Mouse (Mus musculus) hindbrain, embryonic 11.5 days (tissue): Measurements from ENCODE around the gene Nemf. TPM values are rescaled to one million over a fixed set of nuclear protein-coding genes. Genes with fewer than 3 reads are reported as not detected.
"Not testable (repeated sequence)": the region's sequence is repeated elsewhere in the genome, so short reads cannot be mapped to it uniquely, and the experiment has no call there.

Source experiments
- ATAC-seq: fragments of 200-750 bp; cut with Nextera tagmentation; 2 replicates; pipeline ENCODE4 v1.8.0; 2017; ENCODE audit warnings: mild to moderate bottlenecking, moderate TSS enrichment, moderate library complexity; ENCODE audit not compliant: low FRiP score
- DNase-seq: peaks from one replicate; pipeline ENCODE4 v3.0.0-alpha.2; 2015; ENCODE audit warnings: low spot score
- H3K27ac ChIP-seq: fragments of 300-500 bp; sonication (generic); 2 replicates; pipeline ENCODE4 v1.5.1; 2014; ENCODE audit warnings: mild to moderate bottlenecking, low read depth, low read length
- H3K27me3 ChIP-seq: fragments of 300-500 bp; sonication (generic); 2 replicates; pipeline ENCODE4 v1.6.1; 2014; ENCODE audit warnings: mild to moderate bottlenecking, low read length, moderate library complexity, mixed read lengths; ENCODE audit not compliant: control insufficient read depth, insufficient read depth
- H3K36me3 ChIP-seq: fragments of 300-500 bp; sonication (generic); 2 replicates; pipeline ENCODE4 v1.6.1; 2014; ENCODE audit warnings: mild to moderate bottlenecking, low read length, moderate library complexity, mixed read lengths; ENCODE audit not compliant: control insufficient read depth, insufficient read depth
- H3K4me1 ChIP-seq: fragments of 300-500 bp; sonication (generic); replicated peaks from 2 replicates; pipeline ENCODE4 v1.6.1; 2014; ENCODE audit warnings: low read length, mixed read lengths; ENCODE audit not compliant: control insufficient read depth, insufficient read depth
- H3K4me2 ChIP-seq: fragments of 300-500 bp; sonication (generic); replicated peaks from 2 replicates; pipeline ENCODE4 v1.6.1; 2014; ENCODE audit warnings: mild to moderate bottlenecking, low read depth, low read length
- H3K4me3 ChIP-seq: fragments of 300-500 bp; sonication (generic); 2 replicates; pipeline ENCODE4 v1.5.1; 2014; ENCODE audit warnings: low read depth, low read length
- H3K9ac ChIP-seq: fragments of 300-500 bp; sonication (generic); 2 replicates; pipeline ENCODE4 v1.6.1; 2014; ENCODE audit warnings: low read depth, low read length
- H3K9me3 ChIP-seq: fragments of 300-500 bp; sonication (generic); 2 replicates; pipeline ENCODE4 v1.6.1; 2016; ENCODE audit warnings: low read length; ENCODE audit not compliant: control insufficient read depth
- WGBS: fragments of 180-500 bp; shearing (Covaris S2); extraction: QIAGEN DNeasy Blood & Tissue Kit; methylation state at CpG from one replicate; pipeline ENCODE4 v1.1.7; 2014; 5-methylcytosine and 5-hydroxymethylcytosine counted together
- polyA plus RNA-seq: library from polyadenylated mRNA; unstranded; fragments of >200 nt; fragmentation: Nextera tagmentation; extraction: Ambion mirVana; gene quantifications from 2 replicates; pipeline ENCODE4 v1.2.1, GENCODE M21; 2014

Nemf gene
- polyA plus RNA-seq, 1 experiment from 2014 or later, result 108 TPM

GRCm38 (mm10) chr12:69389273-69389938, 32.4 kb upstream of the Nemf start:
- 78% methylated on average over 7 of the region's 7 CpGs for WGBS
- Histone ChIP-seq H3K27ac (no peak overlapping the region), H3K9me3 (no peaks in the 10 kb centered on the region), H3K4me3 (no peak overlapping the region), H3K4me1 (no peaks in the 10 kb centered on the region), H3K36me3 (no peaks in the 10 kb centered on the region), H3K4me2 (no peak overlapping the region), H3K9ac (no peak overlapping the region), H3K27me3 (no peaks in the 10 kb centered on the region)
- DNase-seq (no peak), ATAC-seq (no peak)

GRCm38 (mm10) chr12:69388321-69388869, 31.4 kb upstream of the Nemf start:
- Histone ChIP-seq H3K9ac (no peak overlapping the region), H3K27me3 (no peaks in the 10 kb centered on the region), H3K4me2 (no peak overlapping the region), H3K4me1 (no peaks in the 10 kb centered on the region), H3K27ac (no peak overlapping the region), H3K4me3 (no peak overlapping the region), H3K9me3 (no peaks in the 10 kb centered on the region), H3K36me3 (no peaks in the 10 kb centered on the region)
- no peak for DNase-seq
- 95% methylated on average over 10 of the region's 10 CpGs for WGBS
- ATAC-seq, result no peak

DNA sequence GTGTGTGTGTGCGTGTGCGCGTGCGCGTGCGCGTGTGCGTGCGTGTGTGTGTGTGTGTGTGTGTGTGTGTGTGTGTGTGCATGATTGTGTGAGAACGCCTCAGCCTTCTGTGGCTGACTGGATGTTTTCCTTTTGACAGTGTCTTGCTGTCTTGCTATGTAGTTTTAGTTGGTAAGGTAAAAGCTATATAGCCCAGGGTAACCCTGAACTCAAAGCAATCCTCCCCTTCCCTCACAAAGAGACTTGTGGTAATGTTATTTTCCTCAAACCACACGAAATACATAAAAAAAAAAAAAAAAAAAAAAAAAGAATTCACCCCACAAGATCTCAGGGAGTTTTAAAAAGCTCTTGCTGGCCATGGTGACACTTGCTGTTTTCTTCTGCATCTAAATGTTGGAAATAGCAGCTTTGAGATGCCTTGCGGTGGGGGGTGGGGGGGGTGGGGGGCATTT, 29.3 kb upstream of the Nemf start:
- not testable (repeated sequence) for DNase-seq, H3K9me3 ChIP-seq, H3K4me1 ChIP-seq, H3K36me3 ChIP-seq, H3K9ac ChIP-seq, H3K4me2 ChIP-seq, H3K4me3 ChIP-seq, H3K27me3 ChIP-seq, ATAC-seq, H3K27ac ChIP-seq
- WGBS, result 66% methylated on average over 3 of the region's 12 CpGs

- WGBS, result 87% methylated on average over 6 of the region's 6 CpGs
These were observed 28.7 kb upstream of the Nemf start for GRCm38 (mm10) chr12:69385542-69386280.

DNA sequence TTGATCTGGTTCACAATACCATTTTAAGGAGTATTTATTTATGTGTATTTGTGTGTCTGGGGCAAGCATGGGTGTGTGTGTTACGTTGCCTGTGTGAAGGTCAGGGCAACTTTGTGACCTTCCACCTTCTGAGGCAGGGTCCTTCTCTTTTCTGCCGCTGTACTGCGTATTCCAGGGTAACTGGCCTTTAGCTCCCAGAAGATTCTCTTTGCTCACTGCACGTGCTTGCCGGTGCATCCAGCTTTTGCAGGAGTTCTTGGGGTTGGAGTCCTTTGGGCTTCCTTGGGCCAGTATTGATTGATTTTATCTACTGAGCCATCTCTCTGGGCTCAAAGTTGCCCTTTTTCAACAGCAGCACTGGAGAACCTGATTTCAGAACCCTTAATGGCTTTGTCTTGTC, 27.6 kb upstream of the Nemf start:
- Histone ChIP-seq H3K4me3 (no peak overlapping the region), H3K4me1 (no peaks in the 10 kb centered on the region), H3K27ac (no peak overlapping the region), H3K9ac (no peak overlapping the region), H3K36me3 (no peaks in the 10 kb centered on the region), H3K4me2 (no peak overlapping the region), H3K9me3 (no peaks in the 10 kb centered on the region), H3K27me3 (no peaks in the 10 kb centered on the region)
- 90% methylated on average over 5 of the region's 5 CpGs for WGBS
- ATAC-seq, result no peak
- DNase-seq, result no peak

More at GRCm38 (mm10) chr12:69385542-69386280, 28.7 kb upstream of the Nemf start:
- H3K36me3 ChIP-seq, result no peaks in the 10 kb centered on the region
- no peaks in the 10 kb centered on the region for H3K4me1 ChIP-seq
- no peak overlapping the region for H3K9ac ChIP-seq
- DNase-seq, result no peak
- no peak overlapping the region for H3K4me2 ChIP-seq
- no peaks in the 10 kb centered on the region for H3K9me3 ChIP-seq
- H3K4me3 ChIP-seq, result no peak overlapping the region
- no peaks in the 10 kb centered on the region for H3K27me3 ChIP-seq
- no peak for ATAC-seq
- H3K27ac ChIP-seq, result no peak overlapping the region

DNA sequence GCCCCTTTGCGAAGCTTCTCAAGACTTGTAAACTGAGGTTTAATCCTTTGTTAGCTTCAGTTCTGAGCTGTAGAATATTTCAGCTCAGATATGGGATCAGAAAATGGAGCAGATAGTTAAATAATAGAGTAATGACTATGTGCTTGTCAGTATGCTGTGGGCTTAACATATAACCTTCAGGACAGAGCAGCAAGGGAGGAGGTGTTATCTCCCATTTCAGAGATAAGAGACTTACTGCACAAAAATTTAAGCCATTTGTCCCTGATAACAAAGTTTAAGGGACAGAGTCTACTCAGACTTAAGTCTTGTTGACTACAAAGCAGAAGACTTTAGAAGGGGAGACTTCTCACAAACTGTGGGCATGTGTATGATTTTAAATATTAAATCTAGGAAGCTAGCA, 25.9 kb upstream of the Nemf start:
- DNase-seq (no peak), ATAC-seq (no peak)
- Histone ChIP-seq H3K27me3 (no peaks in the 10 kb centered on the region), H3K36me3 (no peaks in the 10 kb centered on the region), H3K4me2 (no peak overlapping the region), H3K4me1 (no peaks in the 10 kb centered on the region), H3K27ac (no peak overlapping the region), H3K4me3 (no peak overlapping the region), H3K9me3 (no peaks in the 10 kb centered on the region), H3K9ac (no peak overlapping the region)
- WGBS, result 97% methylated on average over 1 of the region's 1 CpGs

DNA sequence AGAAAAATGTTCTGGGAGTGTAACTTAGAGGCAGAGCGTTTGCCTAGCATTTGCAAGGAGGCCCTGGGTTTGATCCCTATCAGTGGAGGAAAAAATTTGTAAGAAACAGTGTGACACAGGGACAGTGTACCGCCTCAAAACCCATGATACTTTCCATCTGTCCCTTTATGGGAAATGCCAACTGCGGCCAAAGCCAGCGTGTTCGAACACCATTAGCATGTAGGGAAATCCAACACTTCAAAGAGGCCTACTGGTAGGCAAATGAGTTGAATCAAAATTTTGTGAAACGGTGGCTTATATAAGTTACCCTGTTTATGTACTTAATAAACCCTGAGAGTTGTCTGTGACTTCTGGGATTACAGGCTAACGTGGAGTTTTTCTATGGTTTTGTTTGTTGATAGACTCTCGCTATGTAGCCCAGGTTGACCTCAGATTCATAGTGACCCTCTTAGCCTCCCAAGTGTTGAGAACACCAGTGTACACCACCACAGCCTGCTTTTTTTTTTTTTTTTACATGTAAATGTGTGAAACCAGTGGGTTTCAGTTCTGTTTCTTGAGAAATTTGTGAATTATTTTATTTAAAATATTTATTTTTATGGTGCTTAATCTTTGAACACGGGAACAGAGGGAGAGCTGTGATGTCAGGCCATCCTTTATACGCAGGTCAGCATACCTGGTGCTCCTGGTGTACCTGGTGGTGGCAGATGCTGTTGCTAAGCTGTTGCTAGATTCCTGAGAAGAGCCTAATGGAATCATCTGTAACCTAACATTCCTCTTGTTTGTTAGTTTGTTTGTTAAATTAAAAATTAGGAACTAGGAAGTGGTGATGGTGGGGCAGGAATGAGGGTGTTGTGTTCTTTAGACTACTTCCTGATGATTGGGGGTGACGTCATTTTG, 21.8 kb upstream of the Nemf start:
- WGBS, result 93% methylated on average over 11 of the region's 11 CpGs
- DNase-seq, result no peak
- Histone ChIP-seq H3K4me3 (no peak overlapping the region), H3K27ac (no peak overlapping the region), H3K27me3 (no peaks in the 10 kb centered on the region), H3K9ac (no peak overlapping the region), H3K9me3 (no peaks in the 10 kb centered on the region), H3K4me2 (no peak overlapping the region), H3K36me3 (no peaks in the 10 kb centered on the region), H3K4me1 (no peaks in the 10 kb centered on the region)
- ATAC-seq, result no peak

DNA sequence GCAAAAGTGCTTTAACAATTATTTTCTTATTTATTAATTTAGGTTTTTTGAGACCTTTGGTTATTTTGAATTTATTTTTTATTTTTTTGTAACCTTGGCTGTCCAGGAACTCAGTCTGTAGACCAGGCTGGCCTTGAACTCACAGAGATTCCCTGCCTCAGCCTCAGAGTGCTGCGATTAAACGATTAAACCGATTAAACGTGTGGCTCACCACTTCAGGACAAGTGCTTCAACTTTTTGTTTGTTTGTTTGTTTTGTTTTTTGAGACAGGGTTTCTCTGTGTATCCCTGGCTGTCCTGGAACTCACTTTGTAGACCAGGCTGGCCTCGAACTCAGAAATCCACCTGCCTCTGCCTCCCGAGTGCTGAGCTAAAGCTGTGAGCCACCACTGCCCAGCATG, 20.7 kb upstream of the Nemf start:
- H3K4me2 ChIP-seq, H3K9ac ChIP-seq, ATAC-seq, H3K27ac ChIP-seq, H3K4me1 ChIP-seq, H3K36me3 ChIP-seq, H3K27me3 ChIP-seq, H3K4me3 ChIP-seq, DNase-seq, H3K9me3 ChIP-seq: not testable (repeated sequence)
- 95% methylated on average over 6 of the region's 6 CpGs for WGBS
